Mouse (Mus musculus): ENCODE data around the gene Mthfd1l.

DNA sequence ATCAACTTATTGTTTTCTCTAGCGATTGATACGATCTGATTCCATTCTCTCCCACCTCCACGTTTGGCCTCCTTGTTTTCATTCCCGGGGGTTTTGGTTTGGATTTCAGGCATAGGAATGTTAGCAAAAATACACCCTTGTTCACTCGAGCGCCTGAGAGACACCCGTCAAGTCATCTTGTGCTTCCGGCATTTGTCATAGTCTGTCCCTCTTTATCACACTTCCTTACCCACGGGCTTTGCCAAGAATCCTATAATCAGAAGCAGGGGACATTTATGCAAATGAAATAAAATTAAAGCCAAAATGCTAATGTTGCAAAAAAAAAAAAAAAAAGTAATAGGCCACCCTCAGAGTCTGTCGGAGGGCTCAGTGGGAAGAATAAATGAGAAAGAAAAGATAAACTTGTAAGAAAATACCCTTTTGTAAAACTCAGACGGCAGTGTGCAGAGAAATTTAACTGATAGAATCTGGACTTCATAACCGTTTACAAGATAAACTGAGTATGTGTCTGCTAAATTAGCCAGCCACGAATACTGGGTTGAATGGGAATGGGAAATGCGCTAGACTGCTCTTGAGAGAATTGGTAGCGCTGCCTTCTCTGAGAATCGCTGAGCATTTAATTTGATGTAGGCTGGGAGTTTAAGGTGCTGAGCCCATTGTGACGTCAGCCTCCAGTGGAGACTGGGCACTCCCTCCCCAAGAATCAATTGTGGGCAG is 139.9 kb downstream of the Mthfd1l start:
- TF ChIP-seq HCFC1 (IDR thresholded peaks at IDR 0.05; ENCODE audit: low read depth, low read length), result no peak
- no peak for TF ChIP-seq POLR2A (IDR thresholded peaks at IDR 0.05; ENCODE audit: low read depth, low read length)
- no peak for TF ChIP-seq MYC (IDR thresholded peaks at IDR 0.05; ENCODE audit: low read depth, low read length)
